Mouse (Mus musculus): Measurements from ENCODE around the gene Tmcc3. TPM values are rescaled to one million over a fixed set of nuclear protein-coding genes. Genes with fewer than 3 reads are reported as not detected.
A peak's percentile ranks its signal among the peaks of the same experiment; 100 is the strongest.
"Not testable (repeated sequence)": the region's sequence is repeated elsewhere in the genome, so short reads cannot be mapped to it uniquely, and the experiment has no call there.

Tmcc3 gene
- polyA plus RNA-seq, 1 experiment from 2014 or later = 6.1 TPM

- peaks cover 3% of the 10 kb centered on the region; the same call in 1 of the 2 replicates for H3K4me1 ChIP-seq
- no peak for ATAC-seq (ENCODE audit: low FRiP score)
- no peak overlapping the region for H3K4me3 ChIP-seq
- H3K4me2 ChIP-seq (replicated peaks) = no peak overlapping the region
- no peaks in the 10 kb centered on the region for H3K27me3 ChIP-seq
- WGBS = 77% methylated on average over 13 of the region's 13 CpGs
- H3K9me3 ChIP-seq (replicated peaks) = no peaks in the 10 kb centered on the region
- no peak overlapping the region for H3K9ac ChIP-seq
- H3K36me3 ChIP-seq = no peaks in the 10 kb centered on the region
- no peak overlapping the region for H3K27ac ChIP-seq
Measured at GRCm38 (mm10) chr10:94574451-94575333, 262.9 kb downstream of the Tmcc3 start.

GRCm38 (mm10) chr10:94575958-94576357 lies 264.2 kb downstream of the Tmcc3 start:
- H3K27me3 ChIP-seq = no peaks in the 10 kb centered on the region
- no peak overlapping the region for H3K9ac ChIP-seq
- no peaks in the 10 kb centered on the region for H3K36me3 ChIP-seq
- H3K4me3 ChIP-seq = no peak overlapping the region
- no peaks in the 10 kb centered on the region for H3K9me3 ChIP-seq (replicated peaks)
- peaks cover 3% of the 10 kb centered on the region; the same call in 1 of the 2 replicates for H3K4me1 ChIP-seq
- H3K4me2 ChIP-seq (replicated peaks) = no peak overlapping the region
- 57% methylated on average over 8 of the region's 8 CpGs for WGBS
- ATAC-seq (ENCODE audit: low FRiP score) = no peak
- H3K27ac ChIP-seq = no peak overlapping the region

- Histone ChIP-seq H3K4me2 (replicated peaks) (no peak overlapping the region), H3K9ac (no peak overlapping the region), H3K36me3 (no peaks in the 10 kb centered on the region), H3K27me3 (no peaks in the 10 kb centered on the region), H3K9me3 (replicated peaks) (no peaks in the 10 kb centered on the region; the same call in 1 of the 2 replicates), H3K4me1 (peaks cover 3% of the 10 kb centered on the region; the same call in 1 of the 2 replicates), H3K27ac (no peak overlapping the region), H3K4me3 (no peak overlapping the region)
- 94% methylated on average over 15 of the region's 15 CpGs for WGBS
- ATAC-seq (ENCODE audit: low FRiP score) = no peak
Measured at GRCm38 (mm10) chr10:94578870-94579269, 267.1 kb downstream of the Tmcc3 start.

- Histone ChIP-seq H3K4me1 (peaks cover 17% of the 10 kb centered on the region), H3K36me3 (no peaks in the 10 kb centered on the region), H3K4me3 (no peak overlapping the region), H3K4me2 (replicated peaks) (no peak overlapping the region), H3K9me3 (replicated peaks) (no peaks in the 10 kb centered on the region; the same call in 1 of the 2 replicates), H3K27me3 (peaks cover 4% of the 10 kb centered on the region; the same call in 1 of the 2 replicates), H3K27ac (no peak overlapping the region), H3K9ac (no peak overlapping the region)
- WGBS = 88% methylated on average over 3 of the region's 3 CpGs
- ATAC-seq (ENCODE audit: low FRiP score) = no peak
Measured at GRCm38 (mm10) chr10:94581384-94581783, 269.6 kb downstream of the Tmcc3 start.

GRCm38 (mm10) chr10:94583714-94584113 lies 272.0 kb downstream of the Tmcc3 start:
- 75% methylated on average over 4 of the region's 4 CpGs for WGBS

GRCm38 (mm10) chr10:94584851-94585359 lies 273.2 kb downstream of the Tmcc3 start:
- no peak for ATAC-seq (ENCODE audit: low FRiP score)
- 0 out of 2 replicates have a peak overlapping the region, but pooled peaks have one; percentile 17 for H3K27ac ChIP-seq
- peak overlapping the region; percentile 35 for H3K4me2 ChIP-seq (replicated peaks)
- peaks cover 4% of the 10 kb centered on the region; the same call in 1 of the 2 replicates for H3K27me3 ChIP-seq
- no peaks in the 10 kb centered on the region for H3K36me3 ChIP-seq
- H3K4me3 ChIP-seq = no peak overlapping the region
- no peaks in the 10 kb centered on the region; the same call in 1 of the 2 replicates for H3K9me3 ChIP-seq (replicated peaks)
- H3K9ac ChIP-seq = no peak overlapping the region
- 33% methylated on average over 17 of the region's 17 CpGs for WGBS
- peaks cover 20% of the 10 kb centered on the region for H3K4me1 ChIP-seq

More at GRCm38 (mm10) chr10:94583714-94584113, 272.0 kb downstream of the Tmcc3 start:
- no peaks in the 10 kb centered on the region for H3K36me3 ChIP-seq
- H3K4me3 ChIP-seq = no peak overlapping the region
- no peaks in the 10 kb centered on the region; the same call in 1 of the 2 replicates for H3K9me3 ChIP-seq (replicated peaks)
- peaks cover 4% of the 10 kb centered on the region; the same call in 1 of the 2 replicates for H3K27me3 ChIP-seq
- no peak overlapping the region for H3K27ac ChIP-seq
- no peak for ATAC-seq (ENCODE audit: low FRiP score)
- H3K4me1 ChIP-seq = peaks cover 20% of the 10 kb centered on the region
- no peak overlapping the region for H3K4me2 ChIP-seq (replicated peaks)
- H3K9ac ChIP-seq = no peak overlapping the region

GRCm38 (mm10) chr10:94585819-94586218 lies 274.1 kb downstream of the Tmcc3 start:
- Histone ChIP-seq H3K9me3 (replicated peaks) (no peaks in the 10 kb centered on the region; the same call in 1 of the 2 replicates), H3K4me1 (peaks cover 20% of the 10 kb centered on the region), H3K4me3 (no peak overlapping the region), H3K27ac (no peak overlapping the region), H3K27me3 (peaks cover 4% of the 10 kb centered on the region; the same call in 1 of the 2 replicates), H3K36me3 (no peaks in the 10 kb centered on the region), H3K9ac (0 out of 2 replicates have a peak overlapping the region, but pooled peaks have one; percentile 4), H3K4me2 (replicated peaks) (no peak overlapping the region)
- ATAC-seq (ENCODE audit: low FRiP score) = no peak
- 71% methylated on average over 8 of the region's 8 CpGs for WGBS

GRCm38 (mm10) chr10:94588976-94589375 lies 277.2 kb downstream of the Tmcc3 start:
- no peak for ATAC-seq (ENCODE audit: low FRiP score)
- Histone ChIP-seq H3K27me3 (peaks cover 4% of the 10 kb centered on the region; the same call in 1 of the 2 replicates), H3K9me3 (replicated peaks) (no peaks in the 10 kb centered on the region; the same call in 1 of the 2 replicates), H3K36me3 (no peaks in the 10 kb centered on the region), H3K9ac (no peak overlapping the region), H3K4me2 (replicated peaks) (no peak overlapping the region), H3K27ac (no peak overlapping the region), H3K4me1 (peaks cover 20% of the 10 kb centered on the region), H3K4me3 (no peak overlapping the region)
- WGBS = 88% methylated on average over 5 of the region's 5 CpGs

GRCm38 (mm10) chr10:94595705-94596104 lies 284.0 kb downstream of the Tmcc3 start:
- H3K36me3 ChIP-seq = no peaks in the 10 kb centered on the region
- H3K9me3 ChIP-seq (replicated peaks) = no peaks in the 10 kb centered on the region; the same call in 1 of the 2 replicates
- H3K4me1 ChIP-seq = no peaks in the 10 kb centered on the region
- no peak overlapping the region for H3K9ac ChIP-seq
- ATAC-seq (ENCODE audit: low FRiP score) = no peak
- WGBS = 85% methylated on average over 9 of the region's 9 CpGs
- no peaks in the 10 kb centered on the region for H3K27me3 ChIP-seq
- no peak overlapping the region for H3K27ac ChIP-seq
- no peak overlapping the region for H3K4me3 ChIP-seq
- no peak overlapping the region for H3K4me2 ChIP-seq (replicated peaks)

- WGBS = 98% methylated on average over 2 of the region's 2 CpGs
- H3K9me3 ChIP-seq (replicated peaks); H3K4me1 ChIP-seq; H3K27ac ChIP-seq; H3K4me2 ChIP-seq (replicated peaks); H3K27me3 ChIP-seq; H3K36me3 ChIP-seq; H3K4me3 ChIP-seq; H3K9ac ChIP-seq; ATAC-seq (ENCODE audit: low FRiP score): not testable (repeated sequence)
Measured at GRCm38 (mm10) chr10:94599846-94600245, 288.1 kb downstream of the Tmcc3 start.

- Histone ChIP-seq H3K4me1 (no peaks in the 10 kb centered on the region), H3K36me3 (no peaks in the 10 kb centered on the region), H3K27me3 (no peaks in the 10 kb centered on the region; the same call in 1 of the 2 replicates), H3K9ac (no peak overlapping the region), H3K27ac (no peak overlapping the region), H3K4me3 (no peak overlapping the region), H3K4me2 (replicated peaks) (no peak overlapping the region), H3K9me3 (replicated peaks) (0 out of 2 replicates have a peak, but pooled peaks cover 4% of the 10 kb centered on the region)
- WGBS = 93% methylated on average over 6 of the region's 6 CpGs
- no peak for ATAC-seq (ENCODE audit: low FRiP score)
Measured at GRCm38 (mm10) chr10:94601034-94601433, 289.3 kb downstream of the Tmcc3 start.

- H3K27ac ChIP-seq = no peak overlapping the region
- H3K27me3 ChIP-seq = no peaks in the 10 kb centered on the region; the same call in 1 of the 2 replicates
- 0 out of 2 replicates have a peak, but pooled peaks cover 4% of the 10 kb centered on the region for H3K9me3 ChIP-seq (replicated peaks)
- H3K4me3 ChIP-seq = no peak overlapping the region
- no peak overlapping the region for H3K9ac ChIP-seq
- no peaks in the 10 kb centered on the region for H3K4me1 ChIP-seq
- 90% methylated on average over 4 of the region's 4 CpGs for WGBS
- no peak for ATAC-seq (ENCODE audit: low FRiP score)
- no peaks in the 10 kb centered on the region for H3K36me3 ChIP-seq
- H3K4me2 ChIP-seq (replicated peaks) = no peak overlapping the region
Measured at GRCm38 (mm10) chr10:94605491-94605890, 293.7 kb downstream of the Tmcc3 start.
